Mouse (Mus musculus): Measurements from ENCODE around the gene Stag1.

The Stag1 gene

GRCm38 (mm10) chr9:100597546-100597945 is at the start of gene Stag1:
TSS of gene Stag1 (plus strand) at chr9:100597798.
- no peak for ATAC-seq (ENCODE audit: low TSS enrichment)

- ATAC-seq (ENCODE audit: low TSS enrichment), result no peak
These were observed 49.3 kb upstream of the Stag1 start for GRCm38 (mm10) chr9:100548313-100548712.

DNA sequence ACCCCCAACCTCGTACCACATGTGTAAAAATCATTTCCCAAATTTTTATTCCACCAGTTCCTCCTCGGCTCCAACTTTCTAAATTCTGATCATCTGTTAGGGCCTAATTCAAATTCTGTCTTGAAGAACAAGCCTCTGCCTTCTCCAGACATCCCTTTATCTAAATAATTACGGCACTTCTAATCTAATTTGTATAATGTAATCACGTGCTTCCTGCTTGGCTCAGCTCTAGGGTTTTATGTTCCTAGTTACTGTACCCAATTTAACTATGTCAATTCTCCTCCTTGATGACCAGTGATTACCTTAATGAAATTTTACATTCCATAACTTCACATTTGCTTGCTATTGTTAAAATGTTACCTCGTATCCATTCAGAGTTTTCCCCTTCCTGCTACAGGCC is 41.9 kb upstream of the Stag1 start:
- no peak for ATAC-seq (ENCODE audit: low TSS enrichment)

- ATAC-seq (ENCODE audit: low TSS enrichment), result no peak
These were observed 39.5 kb upstream of the Stag1 start for GRCm38 (mm10) chr9:100558023-100558573.

DNA sequence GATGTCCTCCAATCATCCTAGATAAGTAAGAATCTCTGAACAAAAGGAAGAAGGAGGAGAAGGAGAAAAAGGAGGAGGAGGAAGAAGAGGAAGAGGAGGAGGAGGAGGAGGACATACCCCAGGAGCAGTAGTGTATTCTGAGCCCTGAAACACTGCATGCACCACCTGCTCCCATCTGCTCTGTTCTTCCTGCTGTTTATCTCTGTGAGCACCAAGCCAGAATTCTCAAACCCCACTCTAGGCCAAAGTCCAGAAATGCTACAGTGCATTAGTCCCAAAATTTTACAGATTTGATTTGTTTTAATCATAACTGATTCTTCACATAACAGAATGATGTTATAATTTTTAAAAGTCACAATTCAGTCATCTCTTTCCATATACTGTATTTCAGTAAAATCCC is 38.6 kb upstream of the Stag1 start:
- ATAC-seq (ENCODE audit: low TSS enrichment), result no peak

DNA sequence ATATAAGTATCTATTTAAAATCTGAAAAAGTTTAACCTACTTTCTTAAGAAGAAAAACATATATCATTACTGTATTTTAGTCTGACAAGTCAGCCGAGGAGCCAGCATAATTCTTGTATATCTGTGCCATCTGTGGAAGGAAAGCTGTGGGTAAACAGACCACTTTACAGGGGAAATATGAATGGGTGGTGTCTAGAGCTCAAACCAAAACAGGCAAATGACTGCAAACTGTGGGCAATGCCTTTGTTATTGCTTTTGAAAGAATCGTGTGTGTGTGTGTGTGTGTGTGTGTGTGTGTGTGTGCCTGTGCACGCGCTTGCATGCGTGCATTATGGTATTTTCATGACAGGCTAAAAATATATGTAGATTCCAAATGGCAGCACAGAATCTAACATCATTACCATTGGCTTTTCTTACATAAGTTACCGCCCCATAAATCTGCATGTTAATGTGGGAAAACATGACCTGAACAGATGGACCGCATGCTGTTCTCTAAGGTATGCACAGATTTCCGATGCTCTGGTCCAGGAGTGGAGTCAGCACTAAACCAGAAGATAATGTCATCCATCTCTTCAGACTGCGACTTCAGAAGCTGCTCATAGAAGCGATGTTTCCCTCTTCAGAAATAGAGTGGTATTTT is 37.2 kb upstream of the Stag1 start:
- peak; percentile 96 for ATAC-seq (ENCODE audit: low TSS enrichment)

DNA sequence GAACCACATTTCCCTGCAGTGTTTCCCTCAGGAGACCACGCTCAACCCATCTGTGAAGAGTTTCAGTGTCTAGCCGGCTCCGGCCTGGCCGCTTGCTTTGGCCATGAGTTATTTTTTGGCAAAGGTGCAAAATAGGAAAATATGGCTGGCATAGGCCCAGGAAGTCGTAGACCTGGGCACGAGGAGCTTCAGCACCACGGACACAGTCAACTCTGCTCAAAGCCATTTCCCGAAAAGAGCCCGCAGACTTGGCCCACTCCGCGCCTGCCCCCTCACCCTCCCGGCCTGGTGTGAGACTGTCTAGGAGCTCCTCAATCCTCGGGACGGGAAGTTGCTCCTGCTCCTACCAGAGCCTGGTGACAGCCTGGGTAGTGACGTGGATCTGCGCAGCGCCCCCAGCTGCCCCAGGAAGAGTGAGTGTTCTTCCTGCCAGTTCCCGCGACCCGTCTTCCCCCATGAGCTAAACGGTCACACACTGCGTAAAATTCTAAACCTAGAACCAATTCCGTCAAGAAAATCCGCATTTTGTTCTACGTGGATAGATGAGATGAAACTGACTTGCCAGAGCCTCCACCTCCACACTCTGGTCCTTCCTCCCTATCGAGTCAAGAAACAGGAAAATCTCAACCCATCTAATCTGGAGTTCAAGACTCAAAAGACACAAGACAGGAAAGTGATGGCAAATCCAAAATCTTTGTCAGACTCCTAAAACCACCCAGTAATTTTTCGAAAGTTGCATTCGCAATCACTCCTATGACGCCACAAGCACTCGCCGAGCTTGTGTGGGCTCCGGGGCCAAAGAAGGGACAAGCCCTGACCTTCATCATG is 27.6 kb upstream of the Stag1 start:
- ATAC-seq (ENCODE audit: low TSS enrichment), result peak; percentile 88

DNA sequence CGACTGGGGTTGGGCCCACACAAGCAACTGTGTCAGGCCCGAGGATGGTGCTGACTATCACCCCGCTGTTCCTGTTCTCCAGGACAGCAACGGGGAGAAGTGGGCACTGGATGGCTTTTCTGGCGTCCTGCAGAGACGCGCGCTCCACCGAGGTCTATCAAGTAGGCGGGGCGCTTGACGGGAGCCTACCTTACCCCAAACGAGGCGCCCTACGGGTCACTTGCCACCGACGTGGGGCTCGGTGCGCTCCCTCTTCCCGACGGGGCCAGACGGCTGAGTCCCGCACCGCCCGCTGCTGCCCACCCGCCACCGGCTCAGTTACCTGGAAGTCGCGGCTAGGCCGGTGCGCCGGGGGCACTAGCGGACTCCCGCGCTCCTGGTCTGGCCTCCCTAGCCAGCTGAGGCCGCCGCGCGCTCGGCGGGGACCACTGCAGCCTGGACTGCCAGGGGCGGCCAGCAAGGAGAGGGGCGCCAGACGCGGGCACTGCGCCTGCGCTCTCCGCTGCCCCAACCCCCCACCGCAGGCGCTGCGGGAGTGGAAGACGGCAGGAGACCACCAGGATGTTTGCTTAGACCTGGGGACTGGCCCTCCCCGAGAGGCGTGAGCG is 26.9 kb upstream of the Stag1 start, which contains the start of gene Slc35g2:
TSS of gene Slc35g2 (minus strand) at position 465 of the 608 bp plus-strand sequence.
- ATAC-seq (ENCODE audit: low TSS enrichment), result peak; percentile 64

DNA sequence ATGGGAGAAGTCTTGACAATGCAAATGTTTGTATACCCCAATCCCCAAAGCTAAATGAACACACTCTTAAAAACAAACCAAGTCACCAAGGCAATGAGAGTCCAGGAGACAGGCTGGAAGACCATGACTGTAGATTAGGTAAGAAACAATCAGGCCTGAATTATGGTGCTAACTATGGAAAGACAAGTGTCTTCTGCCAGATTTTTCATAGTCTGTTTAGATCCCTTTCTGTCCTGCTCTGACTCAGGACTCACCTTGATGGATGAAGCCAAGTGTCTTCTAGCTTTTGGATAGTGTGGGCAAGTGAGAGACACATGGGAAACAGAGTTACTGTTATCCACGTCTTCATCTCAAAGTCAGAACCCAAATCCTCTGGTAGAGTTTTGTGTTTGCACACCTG is 26.1 kb upstream of the Stag1 start:
- no peak for ATAC-seq (ENCODE audit: low TSS enrichment)

DNA sequence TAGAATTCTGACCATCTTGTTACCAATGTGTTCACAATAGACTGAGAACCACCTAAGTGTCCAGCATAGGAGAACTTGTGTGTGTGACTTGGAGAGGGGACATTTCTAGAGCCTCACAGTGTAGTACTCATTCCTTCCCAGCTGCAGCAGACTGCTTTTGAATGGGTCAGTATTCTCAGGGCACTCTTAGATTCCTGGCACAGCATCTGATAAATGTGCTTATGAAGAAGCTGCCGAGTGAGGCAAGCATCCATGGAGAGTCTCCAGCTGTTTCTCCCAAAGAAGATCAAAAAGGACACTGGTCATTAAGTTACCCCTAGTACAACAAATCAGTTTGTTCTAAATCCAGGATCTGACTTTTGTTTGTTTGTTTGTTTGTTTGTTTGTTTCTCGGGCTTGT is 24.3 kb upstream of the Stag1 start:
- ATAC-seq (ENCODE audit: low TSS enrichment), result no peak

GRCm38 (mm10) chr9:100573942-100574341 is 23.7 kb upstream of the Stag1 start:
- ATAC-seq (ENCODE audit: low TSS enrichment), result no peak

DNA sequence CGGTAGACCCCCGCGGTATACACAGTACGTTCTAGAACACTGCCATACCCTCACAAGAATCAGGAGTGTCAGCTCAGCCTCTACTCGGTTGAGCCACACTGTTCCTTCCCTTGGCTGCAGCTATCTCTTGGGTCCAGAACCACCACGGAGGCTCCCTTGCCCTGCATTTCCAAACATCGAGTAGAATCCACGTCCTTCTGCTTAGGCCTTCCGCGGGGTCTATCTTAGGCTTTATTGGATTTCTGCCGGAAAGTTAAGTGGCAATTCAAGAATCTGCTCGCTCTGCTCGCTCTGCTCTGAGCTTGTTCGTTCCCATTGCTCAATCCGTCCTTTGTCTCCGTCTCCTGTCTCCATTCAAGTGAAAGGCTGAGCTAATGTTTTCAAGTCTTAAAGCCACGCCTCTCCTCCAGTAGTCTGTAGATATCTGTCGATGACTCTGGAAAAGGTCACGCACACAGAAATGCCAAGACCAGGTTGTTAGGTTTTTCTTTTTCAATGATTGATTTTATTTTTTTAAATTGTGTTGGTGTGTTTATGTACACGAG is 17.3 kb upstream of the Stag1 start:
- no peak for ATAC-seq (ENCODE audit: low TSS enrichment)

DNA sequence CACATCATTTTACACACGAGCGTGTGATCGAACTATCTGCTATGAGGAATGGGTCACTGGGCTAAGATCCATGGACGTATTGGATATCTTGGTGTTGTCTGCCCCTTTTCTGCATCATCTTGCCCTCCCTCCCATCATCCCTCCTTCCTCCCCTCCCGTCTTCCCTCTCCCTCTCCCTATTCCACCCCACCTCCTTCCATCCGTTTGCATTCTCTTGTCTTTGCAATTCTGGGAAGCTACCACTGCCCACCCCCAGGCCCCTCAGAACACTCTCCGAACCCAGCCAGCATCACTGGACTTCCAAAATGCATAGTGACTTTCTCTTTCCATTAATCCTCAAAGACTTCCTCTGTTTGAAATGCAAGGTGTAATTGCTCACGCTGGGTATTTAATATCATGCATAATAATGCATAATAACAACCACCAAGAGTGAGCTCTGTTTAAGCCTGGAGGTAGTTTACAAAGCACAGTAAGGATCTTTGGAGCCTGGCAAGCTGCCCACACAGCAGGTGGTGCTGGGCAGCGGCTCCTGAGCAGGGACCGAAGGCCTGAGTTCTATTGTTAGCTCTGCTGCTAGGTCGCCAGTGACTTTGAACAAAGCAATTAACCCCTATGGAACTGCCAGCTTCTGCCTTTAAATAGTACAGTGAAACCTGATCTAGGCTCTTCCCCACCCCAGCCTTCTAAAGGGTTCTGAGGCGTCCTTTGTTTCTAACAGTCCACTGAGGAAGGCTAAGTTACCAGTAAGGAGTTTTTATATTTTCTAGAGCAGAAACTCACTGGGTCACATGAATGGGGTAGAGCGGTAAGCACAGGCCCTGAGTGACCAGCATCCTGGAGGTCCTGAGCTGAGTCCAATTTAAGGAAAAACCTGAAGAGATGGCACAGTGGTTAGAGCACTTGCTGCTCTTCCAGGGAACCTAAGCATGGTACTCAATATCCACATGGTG is 15.8 kb upstream of the Stag1 start:
- ATAC-seq (ENCODE audit: low TSS enrichment), result no peak

DNA sequence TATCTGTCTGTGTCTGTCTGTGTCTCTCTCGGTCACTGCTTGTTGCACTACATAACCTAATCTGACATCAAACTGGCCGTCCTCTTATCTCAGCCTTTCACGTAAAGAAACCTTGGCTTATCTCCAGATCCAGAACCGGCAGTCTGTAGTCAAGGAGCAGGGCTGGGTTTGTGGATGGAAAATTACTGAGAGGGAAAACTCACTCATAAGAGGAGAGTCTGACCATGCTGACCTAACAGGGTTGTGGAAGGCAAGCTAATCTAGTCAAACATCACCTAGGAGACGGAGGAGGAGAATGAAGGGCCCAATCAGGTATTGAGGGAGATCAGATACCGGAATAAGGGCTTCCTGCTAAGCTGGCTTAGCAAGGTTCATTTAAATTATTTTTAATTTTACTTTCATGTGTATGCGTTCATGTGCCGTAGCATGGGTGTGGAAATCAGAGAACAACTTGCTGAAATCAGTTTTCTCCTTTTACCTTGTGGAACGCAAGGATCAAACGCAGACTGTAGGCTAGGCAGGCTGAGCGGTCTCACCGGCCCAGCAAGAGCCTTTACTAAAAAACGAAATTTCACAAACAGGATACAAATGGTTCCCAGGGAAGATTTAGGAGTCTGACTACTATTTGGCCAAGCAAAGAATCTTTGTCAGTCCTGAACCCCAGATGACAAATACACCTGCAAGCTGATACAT is 14.6 kb upstream of the Stag1 start:
- ATAC-seq (ENCODE audit: low TSS enrichment), result no peak

- no peak for ATAC-seq (ENCODE audit: low TSS enrichment)
These were observed 13.6 kb upstream of the Stag1 start for GRCm38 (mm10) chr9:100584031-100584430.

- peak; percentile 67 for ATAC-seq (ENCODE audit: low TSS enrichment)
These were observed 7.1 kb upstream of the Stag1 start for GRCm38 (mm10) chr9:100590462-100590861.

- ATAC-seq (ENCODE audit: low TSS enrichment), result no peak
These were observed 1.3 kb upstream of the Stag1 start for GRCm38 (mm10) chr9:100596317-100596716.

DNA sequence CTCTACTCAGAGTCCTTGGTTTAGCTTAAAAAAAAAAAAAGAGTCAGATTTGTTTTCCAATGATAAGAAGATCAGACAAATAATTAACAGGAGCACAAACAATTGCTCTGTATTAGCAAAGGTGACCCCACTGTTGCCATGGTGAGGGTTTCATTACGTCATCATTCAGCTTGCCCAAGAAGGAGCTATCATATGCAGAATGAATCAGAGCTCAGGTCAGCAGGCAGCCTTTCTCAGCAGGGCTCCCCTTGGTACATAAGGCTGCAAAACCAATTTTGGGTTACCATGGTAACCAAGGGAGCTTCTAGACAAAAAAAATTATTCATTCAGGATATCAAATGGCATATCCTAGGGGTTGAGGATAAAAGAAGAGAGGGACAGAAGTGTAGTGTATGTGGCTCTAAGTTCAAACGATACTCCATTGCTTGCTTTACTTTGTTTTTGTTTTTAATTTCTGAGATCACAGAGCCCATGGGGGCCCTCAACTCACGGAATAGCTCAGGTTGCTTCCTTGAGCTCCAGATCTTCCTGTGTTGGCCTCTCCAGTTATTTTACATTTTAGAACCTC is 2.2 kb downstream of the Stag1 start:
- peak; percentile 55 for ATAC-seq (ENCODE audit: low TSS enrichment)

DNA sequence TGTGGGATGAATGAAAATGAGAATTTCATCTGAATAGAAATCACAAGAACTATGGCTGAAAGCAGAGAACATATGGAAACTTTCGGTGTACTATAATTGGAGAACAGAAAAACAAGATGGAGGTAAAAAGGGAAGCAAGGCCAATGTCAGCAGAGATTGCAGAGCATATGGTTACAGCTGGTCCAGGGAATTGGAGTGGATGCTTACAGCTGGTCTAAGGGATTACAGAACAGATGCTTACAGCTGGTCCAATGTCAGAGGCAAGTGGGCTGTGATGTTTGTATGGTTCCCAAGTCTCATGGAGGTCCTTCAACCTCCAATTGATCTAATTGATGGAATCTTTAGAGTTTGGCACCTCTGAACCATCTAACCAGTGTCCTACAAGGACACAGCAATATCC is 4.5 kb downstream of the Stag1 start:
- peak; percentile 20; the same call in 1 of the 2 replicates for ATAC-seq (ENCODE audit: low TSS enrichment)

- ATAC-seq (ENCODE audit: low TSS enrichment), result no peak
These were observed 5.6 kb downstream of the Stag1 start for GRCm38 (mm10) chr9:100603156-100603555.
